Mouse (Mus musculus): ENCODE measurements around the gene Ppp1r3c.

DNA sequence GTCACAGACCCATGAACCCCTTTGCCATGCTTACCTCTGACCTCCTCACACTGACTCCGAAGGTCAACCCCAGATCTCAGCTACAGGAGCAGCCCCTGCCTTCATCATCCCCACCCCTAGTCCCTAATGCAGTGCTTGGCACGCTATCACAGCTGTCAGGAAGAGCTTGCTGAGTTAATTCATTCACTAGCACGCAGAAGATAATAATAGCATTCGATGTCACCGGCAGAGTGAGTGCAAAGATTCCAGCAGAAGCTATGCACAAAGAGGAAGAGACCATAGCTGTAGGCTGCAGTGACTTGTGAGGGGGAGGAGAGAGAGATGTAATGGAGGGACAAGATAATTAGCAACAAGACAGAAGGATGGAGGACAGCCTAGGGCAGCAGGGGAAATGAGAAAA is 47.2 kb downstream of the Ppp1r3c start:
- TF ChIP-seq GATA1 (IDR thresholded peaks at IDR 0.05; ENCODE audit: low read length): no peak
- TF ChIP-seq TAL1 (IDR thresholded peaks at IDR 0.05; ENCODE audit: low read length): no peak
